Mouse (Mus musculus) CD8-positive naive resting alpha-beta T cell, adult 2 months (primary cell): Measurements from ENCODE around the gene Fkbp15.
"Not testable (repeated sequence)": the region's sequence is repeated elsewhere in the genome, so short reads cannot be mapped to it uniquely, and the experiment has no call there.

Source experiments
- DNase-seq, 2 experiments: peaks; one replicate each; pipeline ENCODE4 v3.0.0; 2022; ENCODE audit warnings: low read depth in 2 of 2, low spot score in 2 of 2

Gene Fkbp15

DNA sequence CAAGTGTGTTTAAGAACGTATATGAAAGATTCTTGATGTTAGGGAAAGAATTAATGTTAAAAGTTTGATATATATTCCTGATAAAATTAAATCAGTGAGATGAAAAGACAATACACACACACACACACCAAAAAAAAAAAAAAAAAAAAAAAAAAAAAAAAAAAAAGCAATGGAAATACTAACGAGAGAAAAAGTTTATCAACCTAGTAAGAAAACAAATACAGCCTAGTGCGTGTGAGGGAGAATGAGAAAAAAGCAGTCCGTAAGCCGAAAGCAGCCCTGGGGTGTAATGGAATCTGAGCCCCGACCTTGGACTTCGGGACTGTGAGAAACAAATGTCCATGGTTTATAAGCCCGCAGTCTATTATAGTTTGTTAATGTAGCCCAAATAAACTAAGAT lies 74.8 kb downstream of the Fkbp15 start:
- DNase-seq, result no peak

DNA sequence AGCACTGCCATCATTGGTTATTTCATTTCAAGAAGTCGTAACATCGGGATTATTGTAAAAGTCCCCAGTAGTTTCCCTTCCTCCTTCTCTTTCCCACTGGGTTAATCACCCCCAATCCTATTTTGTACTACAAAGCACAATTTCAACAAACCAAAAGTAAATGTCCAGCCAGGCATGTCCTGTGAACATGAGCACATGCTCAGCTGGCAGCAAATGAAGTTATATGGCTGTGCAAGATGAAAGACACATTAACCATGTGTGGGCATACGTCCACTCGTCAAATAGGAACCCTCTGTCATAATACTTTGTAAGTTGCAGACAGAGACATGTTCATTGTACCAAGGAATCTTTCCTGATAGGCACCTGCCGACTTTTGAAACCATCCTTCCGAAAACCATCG lies 77.4 kb downstream of the Fkbp15 start:
- DNase-seq, result no peak

DNA sequence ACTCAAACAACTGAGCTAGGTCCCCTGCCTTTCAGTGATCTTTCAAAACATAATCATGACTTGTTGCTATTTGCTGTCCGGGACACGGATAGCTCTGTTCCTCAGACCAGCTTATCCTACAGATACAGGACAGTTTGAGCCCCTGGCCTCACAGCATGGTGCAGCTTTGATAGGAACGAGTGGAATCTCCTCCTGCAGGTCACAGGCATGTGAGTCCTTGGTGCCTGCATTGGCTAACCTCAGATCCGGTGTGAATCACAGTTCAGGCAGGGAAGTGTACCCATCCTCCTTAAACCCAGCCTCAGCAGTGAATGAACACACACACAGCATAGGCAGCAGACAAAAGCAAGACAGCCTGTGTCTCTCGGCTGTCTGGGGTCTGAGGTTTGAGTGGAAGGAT lies 79.0 kb downstream of the Fkbp15 start:
- DNase-seq, result no peak

DNA sequence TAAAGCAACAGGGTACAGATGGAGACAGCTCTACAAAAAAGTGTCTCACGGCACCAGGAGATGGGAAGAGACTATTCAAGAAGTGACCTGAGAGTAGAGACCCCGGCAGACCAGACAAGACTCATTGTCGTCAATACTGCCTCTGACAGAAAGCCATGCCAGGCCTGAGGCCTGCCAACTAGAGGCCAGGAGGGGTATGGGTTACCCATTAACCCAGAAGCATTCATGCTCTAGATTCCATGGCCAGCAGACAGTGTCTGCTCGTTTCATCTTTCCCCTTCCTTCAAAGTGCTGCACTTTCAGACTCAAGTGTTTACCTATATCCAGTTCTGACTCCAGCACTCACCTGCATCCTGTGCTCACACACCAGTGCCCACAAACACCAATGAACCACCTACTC lies 82.3 kb downstream of the Fkbp15 start:
- DNase-seq, result no peak

DNA sequence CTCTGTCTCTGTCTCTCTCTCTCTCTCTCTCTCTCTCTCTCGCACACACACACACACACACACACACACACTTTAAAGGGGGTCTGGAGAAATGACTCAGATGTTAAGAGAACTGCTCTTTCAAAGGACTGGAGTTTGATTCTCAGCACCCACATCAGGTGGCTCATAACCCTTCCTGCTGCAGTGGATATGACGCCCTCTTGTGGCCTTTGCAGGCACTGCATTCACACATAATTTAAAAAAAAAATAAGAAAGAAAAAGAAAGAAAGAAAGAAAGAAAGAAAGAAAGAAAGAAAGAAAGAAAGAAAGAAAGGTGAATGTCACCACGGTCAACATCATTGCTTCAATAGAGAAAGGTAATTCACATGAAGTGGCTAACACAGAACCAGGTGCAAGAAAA lies 83.1 kb downstream of the Fkbp15 start:
- no peak for DNase-seq

DNA sequence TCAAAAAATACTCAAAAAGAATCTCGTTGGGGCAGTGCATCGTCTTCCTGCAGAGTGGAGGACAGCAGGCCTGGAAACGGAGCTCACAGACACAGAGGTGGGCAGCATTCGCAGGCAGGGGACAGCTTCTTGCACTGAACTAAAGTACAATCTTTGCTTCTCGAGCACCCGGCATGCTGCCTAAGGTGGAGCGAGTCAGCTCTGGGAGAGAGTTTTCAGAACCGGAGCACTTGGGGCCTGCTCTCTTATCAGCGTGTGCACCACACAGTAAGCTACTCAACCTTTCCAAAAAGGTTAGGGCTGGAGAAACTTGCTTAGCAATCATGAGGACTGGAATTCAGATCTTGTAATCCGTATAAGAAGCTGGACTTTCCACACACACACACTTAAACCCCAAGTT lies 83.7 kb downstream of the Fkbp15 start:
- no peak for DNase-seq

DNA sequence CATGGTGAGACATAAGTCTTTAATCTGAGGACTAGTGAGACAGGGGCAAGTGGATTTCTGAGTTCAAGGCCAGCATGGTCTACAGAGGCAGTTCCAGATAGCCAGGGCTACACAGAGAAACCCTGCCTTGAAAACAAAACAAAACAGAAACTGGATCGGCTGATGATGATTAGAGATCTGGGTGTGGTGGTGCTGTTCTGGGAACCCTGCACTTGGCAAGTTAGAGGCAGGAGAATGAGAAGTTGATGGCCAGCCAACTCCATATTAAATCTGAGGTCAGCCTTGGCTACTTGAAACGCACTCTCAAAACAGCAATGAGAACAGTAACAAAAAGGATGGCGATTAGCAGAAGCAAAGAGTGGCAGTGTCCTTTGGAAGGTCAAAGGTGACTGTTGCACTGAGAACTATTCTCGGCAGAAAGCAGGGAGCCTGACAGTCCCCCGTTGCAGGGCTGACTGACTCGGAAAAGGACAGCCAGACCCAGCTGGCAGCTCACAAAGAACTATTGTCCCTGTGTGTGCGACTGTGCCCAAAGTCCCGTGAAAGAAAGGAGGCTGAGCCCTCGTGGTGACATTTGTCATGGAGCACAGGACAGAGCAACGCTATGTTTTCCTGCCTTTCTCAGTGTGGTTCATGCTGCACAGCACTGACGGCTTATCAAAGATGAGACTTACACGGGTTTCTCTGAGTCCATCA lies 85.4 kb downstream of the Fkbp15 start:
- no peak for DNase-seq

DNA sequence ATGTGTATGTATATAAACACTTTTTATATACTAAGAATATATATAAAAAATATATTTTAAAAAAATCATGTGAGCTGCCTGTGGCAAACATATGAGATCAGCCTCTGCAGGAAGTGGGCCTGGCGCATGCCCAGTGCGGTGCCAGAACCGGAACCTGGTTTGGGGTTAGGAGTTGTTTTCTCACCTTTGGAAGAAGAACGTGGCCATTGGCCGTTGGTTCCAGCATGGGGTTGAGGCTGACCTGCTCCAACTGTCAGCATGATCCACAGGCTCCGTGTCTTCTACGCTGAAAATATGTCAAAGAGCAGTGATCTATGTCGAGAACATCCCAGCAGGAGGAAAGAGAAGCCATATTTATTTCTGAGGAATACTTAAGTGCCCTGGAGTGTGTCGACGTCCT lies 86.4 kb downstream of the Fkbp15 start:
- no peak for DNase-seq

DNA sequence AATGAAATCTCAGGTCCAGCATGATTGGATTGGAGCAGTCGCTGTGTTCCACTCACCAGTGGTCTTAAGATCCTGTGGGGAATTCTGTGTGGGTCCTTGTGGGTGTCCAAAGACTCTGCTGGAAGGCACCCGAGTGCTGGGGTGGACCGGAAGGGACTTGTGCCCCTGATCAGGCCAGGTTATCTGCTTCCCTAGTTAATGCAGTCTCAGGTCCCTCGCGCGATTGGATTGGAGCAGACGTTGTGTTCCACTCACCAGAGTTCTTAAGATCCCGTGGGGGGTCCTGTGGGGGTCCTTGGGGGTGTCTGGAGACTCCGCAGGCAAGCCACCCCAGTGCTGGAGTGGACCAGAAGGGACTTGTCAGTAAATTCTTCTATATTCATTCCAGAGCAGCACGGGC lies 87.7 kb downstream of the Fkbp15 start:
- DNase-seq, result no peak

DNA sequence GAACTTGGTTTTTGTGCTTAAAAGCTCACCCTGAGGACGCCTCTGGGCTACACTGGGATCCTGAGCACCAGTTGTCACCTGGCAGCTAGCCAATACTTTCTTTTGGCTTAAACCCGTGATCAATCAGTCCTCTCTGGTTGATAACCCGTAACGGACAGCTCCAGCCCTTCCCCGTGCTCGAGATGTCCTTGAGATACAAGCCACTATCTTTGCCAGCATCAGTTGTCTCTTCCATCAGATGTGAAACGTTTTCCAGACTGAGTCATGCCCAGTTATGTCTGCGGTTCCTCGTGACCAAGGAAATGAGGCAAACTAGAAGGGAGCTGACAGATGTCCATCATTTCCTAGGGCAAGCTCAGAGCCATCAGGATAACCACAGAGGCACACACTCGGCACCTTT lies 93.2 kb downstream of the Fkbp15 start:
- DNase-seq, result no peak

DNA sequence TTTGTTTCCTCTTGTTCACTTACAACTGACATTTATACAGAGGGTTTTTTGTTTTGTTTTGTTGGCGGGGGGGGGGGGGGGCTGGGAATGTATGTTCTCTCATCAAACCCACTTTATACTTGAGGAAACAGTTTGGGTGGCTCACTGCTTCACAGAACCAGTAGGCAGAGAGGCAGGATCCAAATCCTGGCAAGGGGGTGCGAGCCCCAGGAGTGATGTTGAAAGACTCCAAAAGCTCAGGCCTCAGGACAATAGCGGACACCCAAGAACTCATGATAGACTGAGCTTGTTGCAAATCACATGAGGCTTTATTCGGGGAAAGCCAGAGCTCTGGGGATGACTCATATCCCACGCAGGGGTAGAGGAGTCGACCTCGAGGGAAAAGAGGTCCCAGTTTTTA lies 94.3 kb downstream of the Fkbp15 start:
- DNase-seq, result not testable (repeated sequence)

DNA sequence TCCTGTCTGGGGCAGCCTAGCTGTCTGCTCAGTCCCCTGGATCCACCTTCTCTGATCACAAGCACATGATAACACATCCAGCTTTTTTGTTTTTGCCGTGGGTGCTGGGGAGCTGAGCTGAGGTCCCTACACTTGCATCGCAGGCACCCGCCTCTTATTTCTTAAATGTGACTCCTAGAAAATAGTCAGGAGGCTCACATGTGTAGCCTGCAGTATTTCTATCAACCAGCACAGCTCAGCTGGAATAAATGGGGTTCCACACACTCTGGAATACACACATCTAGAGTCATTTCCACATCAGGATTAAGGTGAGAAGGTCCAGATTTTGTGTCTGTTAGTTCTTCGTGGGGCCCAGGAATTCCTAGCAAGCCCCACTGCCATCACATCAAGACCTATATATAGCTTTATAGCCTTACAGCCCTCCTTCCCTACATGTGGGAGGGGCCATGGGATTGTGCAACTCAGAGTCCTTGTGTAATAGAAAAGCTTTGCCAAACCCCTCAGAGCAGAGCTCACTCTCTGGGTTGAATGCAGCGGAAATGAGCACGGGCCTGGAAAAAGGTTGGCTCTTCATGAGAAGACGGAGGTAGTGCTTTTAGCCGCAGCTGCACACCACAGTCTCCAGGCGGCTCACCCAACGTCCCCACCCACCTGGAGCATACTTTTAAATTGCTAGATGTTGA lies 95.1 kb downstream of the Fkbp15 start:
- no peak for DNase-seq

DNA sequence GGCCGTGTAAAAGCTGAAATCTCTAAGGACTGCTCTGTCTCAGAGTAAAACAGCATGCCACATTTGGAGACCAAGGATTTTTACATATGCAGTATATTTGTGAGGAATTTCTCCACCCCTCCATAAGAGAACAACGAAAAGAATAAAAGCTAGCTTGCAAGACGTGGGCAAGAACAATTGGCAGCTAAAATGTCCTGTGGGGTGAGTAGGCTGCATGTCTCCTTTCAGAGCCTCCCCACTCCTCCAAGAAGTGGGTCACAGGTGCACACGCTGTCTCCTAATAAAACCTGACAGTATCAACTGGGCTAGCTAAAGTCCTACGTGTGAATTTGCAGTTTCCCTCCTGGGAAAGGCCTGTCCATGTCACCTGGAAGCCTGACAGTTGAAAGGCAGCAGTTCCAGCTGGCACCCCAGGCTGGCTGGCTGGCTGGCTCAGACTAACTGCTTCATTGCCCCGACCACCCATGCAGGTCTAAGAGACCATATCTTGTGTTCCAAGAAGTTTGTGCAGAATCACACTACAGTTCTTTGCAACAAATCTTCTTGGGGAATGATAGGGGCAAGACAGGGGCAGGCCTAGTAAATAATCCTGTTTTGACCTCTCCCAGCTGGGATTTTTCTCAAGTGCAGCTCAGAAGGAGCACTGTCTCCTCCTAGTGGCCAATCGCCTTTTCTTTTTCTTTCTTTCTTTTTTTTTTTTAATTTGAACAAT lies 97.1 kb downstream of the Fkbp15 start:
- no peak for DNase-seq

DNA sequence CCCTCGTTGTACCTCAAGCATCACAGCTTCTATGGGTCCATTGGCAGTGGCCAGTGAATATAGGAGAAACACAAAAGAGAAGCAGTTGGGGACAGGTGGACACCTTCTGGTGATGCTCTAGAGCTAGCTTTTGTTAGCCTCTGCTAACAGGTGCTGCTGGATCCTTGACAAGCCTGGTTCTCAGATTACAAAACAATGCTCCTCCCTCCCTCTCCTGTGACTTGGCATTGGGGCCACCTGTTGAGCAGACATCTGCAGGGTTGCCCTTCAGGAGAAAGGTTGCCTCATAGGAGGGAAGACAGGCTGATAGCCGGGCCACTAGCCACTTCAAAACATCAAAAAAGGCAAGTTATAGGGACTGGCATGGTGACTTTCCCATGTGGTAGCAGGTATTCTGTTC lies 98.1 kb downstream of the Fkbp15 start, which contains the start of gene Slc31a2:
TSS of gene Slc31a2 (plus strand) at position 287 of the 400 bp plus-strand sequence.
- no peak for DNase-seq

DNA sequence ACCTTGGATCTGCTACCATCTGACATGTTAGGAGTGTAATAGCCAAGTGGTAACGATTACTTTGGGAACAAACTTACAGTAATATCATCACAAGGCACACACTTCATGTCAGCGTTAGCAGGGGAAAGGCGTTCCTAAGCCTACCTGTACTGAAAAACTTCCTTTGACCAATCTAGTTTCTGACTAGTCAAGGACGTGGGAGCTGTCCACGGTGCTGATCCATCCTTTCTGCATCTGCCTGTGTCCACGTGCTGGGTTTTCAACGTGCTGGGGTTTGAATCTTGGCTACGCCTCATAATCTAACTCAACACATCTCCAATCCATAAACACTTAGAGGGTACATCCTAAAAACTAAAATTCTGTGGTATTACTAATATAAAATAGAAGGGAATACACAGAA lies 103.4 kb downstream of the Fkbp15 start:
- no peak for DNase-seq

DNA sequence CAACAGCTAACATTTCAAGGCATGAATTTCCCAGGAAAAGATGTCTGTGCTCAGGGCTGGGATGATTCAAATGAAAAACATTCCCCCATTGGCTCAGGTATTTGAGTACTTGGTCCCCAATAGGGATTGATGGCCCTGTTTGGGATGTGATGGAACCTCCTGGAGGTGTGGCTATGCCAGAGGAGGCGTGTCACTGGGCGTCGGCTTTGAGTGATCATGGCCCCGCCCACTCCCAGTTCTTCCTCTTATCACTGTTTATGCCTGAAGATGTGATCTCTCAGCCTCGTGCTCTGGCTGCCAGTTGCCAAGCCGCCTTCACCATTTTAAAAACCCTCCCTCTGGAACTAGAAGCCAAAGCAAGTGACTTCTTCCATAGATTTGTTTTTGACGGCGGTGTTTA lies 105.8 kb downstream of the Fkbp15 start:
- no peak for DNase-seq

DNA sequence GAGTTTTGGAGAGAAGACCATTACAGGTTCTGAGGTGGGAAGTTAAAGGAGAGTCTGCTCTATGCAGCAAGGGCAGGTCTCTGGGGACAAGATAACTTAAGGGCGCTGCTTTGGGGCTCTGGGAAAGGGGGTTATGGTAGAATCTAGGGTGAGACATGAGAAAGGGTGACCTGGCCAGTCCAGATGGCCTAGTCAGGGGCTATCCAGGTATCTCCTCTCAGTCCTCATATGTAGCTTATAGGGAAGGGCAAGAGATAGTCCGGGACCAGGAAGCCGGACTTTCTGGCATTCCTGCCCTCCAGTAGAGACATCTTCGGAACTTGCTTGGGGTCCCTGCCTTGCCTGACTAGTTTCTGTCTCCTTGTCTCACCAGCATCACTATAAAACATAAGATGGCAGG lies 108.6 kb downstream of the Fkbp15 start:
- no peak for DNase-seq

DNA sequence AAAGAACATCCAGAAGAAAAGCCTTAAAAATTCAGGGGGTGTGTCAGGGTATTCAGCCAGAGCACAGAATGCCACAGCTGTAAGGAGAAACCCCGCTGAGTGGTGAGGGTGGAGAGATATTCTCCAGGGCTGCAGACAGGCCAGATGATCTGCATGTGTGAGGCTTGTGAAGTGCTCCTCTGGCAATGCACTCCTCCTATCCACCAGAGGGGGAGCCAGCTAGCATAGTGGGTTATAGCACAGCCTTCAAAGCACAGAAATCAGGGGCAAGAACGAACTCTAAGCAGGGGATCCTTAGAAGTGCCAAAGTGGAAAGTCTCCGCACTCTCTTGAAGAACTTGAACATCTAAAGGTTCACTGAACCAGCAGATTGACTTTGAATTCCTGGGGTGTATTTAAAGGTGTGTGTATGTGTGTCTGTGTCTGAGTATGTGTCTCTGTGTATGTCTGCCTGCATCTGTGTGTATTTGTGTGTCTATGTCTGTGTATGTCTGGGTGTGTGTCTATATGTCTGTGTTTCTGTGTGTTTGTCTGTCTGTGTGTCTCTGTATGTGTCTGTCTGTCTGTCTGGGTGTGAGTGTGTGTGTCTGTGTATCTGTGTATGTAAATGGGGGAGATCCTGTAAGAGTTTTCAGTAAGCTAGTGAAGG lies 109.3 kb downstream of the Fkbp15 start:
- no peak for DNase-seq
